ENCODE assay signal across 28 mouse cellular contexts in genomic region chr12:56906476-56906875, GRCm38 (mm10).
DNase-seq lines count a peak whose midpoint lies in the region; ATAC-seq and TF ChIP-seq lines count a peak whose summit lies in the region.
"Had no signal": no experiment of that assay in that cellular context is flagged by ENCODE, and none has a peak within 500 bp of the region (broad histone marks: within the 10 kb centered on the region; RNA-seq: fewer than 3 reads in every experiment).

No protein-coding gene starts in this region.

- no peak for ATAC-seq in kidney, embryonic 15.5 days (replicated peaks; ENCODE audit: low FRiP score)
- ATAC-seq in Patski, result peak; percentile 1
- ATAC-seq: forebrain, embryonic 15.5 days; hindbrain, embryonic 16.5 days had no signal

- H3K27me3 ChIP-seq in kidney, embryonic 15.5 days, result no peaks in the 10 kb centered on the region
- no peaks in the 10 kb centered on the region for H3K27me3 ChIP-seq in Patski
- H3K27me3 ChIP-seq: CH12.LX; forebrain, embryonic 15.5 days; heart, embryonic 12.5 days; heart, embryonic 15.5 days; hindbrain, embryonic 13.5 days had no signal

- no peak overlapping the region for H3K9ac ChIP-seq in kidney, embryonic 15.5 days
- H3K9ac ChIP-seq: forebrain, embryonic 12.5 days; forebrain, embryonic 15.5 days; heart, embryonic 12.5 days; heart, embryonic 15.5 days; hindbrain, embryonic 13.5 days had no signal

- H3K4me1 ChIP-seq in kidney, embryonic 15.5 days, result peaks cover 10% of the 10 kb centered on the region
- H3K4me1 ChIP-seq: forebrain, embryonic 15.5 days; heart, embryonic 12.5 days had no signal

- POLR2A ChIA-PET in Patski (lab: Charles Lee), result no interaction called here

- WGBS in kidney, embryonic 15.5 days, result 53% methylated on average over 5 of the region's 5 CpGs

- no peak for TF ChIP-seq CTCF in Patski (IDR thresholded peaks at IDR 0.05)

- peak; percentile 27 for DNase-seq in kidney, adult 18-20 months
- DNase-seq in Patski (ENCODE audit: low read depth, low spot score), result no peak
- DNase-seq in kidney, adult 9 months, result peak; percentile 89
- peak; percentile 40 for DNase-seq in kidney, postnatal 14 days
- DNase-seq in spleen, postnatal 14 days (ENCODE audit: low spot score in 2 of 2), result no peak
- DNase-seq in embryo, embryonic 11 days, result no peak
- no peak for DNase-seq in thymus, adult 18-20 months
- DNase-seq: adrenal gland, adult 2 months; adrenal gland, postnatal 14 days; B cell, adult 2 months; cerebellum, adult 11 months; cerebellum, adult 2 months; cerebellum, adult 9-11 months; cerebellum, postnatal 36 days; gastrocnemius, postnatal 25 days; heart, adult 18-20 months; heart, postnatal 10 days; heart, postnatal 36 days had no signal

- no peaks in the 10 kb centered on the region for H3K36me3 ChIP-seq in kidney, embryonic 15.5 days
- H3K36me3 ChIP-seq: forebrain, embryonic 12.5 days; forebrain, embryonic 15.5 days; G1E; heart, embryonic 12.5 days; heart, embryonic 15.5 days; hindbrain, embryonic 10.5 days; hindbrain, embryonic 13.5 days had no signal

- no peak overlapping the region for H3K4me2 ChIP-seq in kidney, embryonic 15.5 days
- H3K4me2 ChIP-seq: forebrain, embryonic 12.5 days; forebrain, embryonic 15.5 days; heart, embryonic 12.5 days; heart, embryonic 15.5 days; hindbrain, embryonic 13.5 days had no signal

- CTCF ChIA-PET in Patski (lab: Charles Lee), result no interaction called here

- H3K4me3 ChIP-seq in kidney, embryonic 15.5 days (replicated peaks), result no peak overlapping the region
- H3K4me3 ChIP-seq: forebrain, embryonic 12.5 days; forebrain, embryonic 15.5 days; heart, embryonic 12.5 days; heart, embryonic 15.5 days; hindbrain, embryonic 10.5 days; hindbrain, embryonic 13.5 days had no signal

- in situ Hi-C loops in Patski (cut with MboI; ENCODE audit: low pct_unique_long_range_greater_than_20kb), result loop anchor here (10.0 kb wide), 1 partner anchor 212 kb away; the partner anchor contains the start of gene Pax9

- H3K9me3 ChIP-seq in kidney, embryonic 15.5 days (replicated peaks), result no peaks in the 10 kb centered on the region
- H3K9me3 ChIP-seq: forebrain, embryonic 12.5 days; forebrain, embryonic 15.5 days; G1E; heart, embryonic 12.5 days; heart, embryonic 15.5 days; hindbrain, embryonic 10.5 days; hindbrain, embryonic 13.5 days had no signal

- H3K27ac ChIP-seq in kidney, embryonic 15.5 days, result no peak overlapping the region
- H3K27ac ChIP-seq: forebrain, embryonic 12.5 days; forebrain, embryonic 15.5 days; heart, embryonic 15.5 days; hindbrain, embryonic 10.5 days; hindbrain, embryonic 13.5 days had no signal

Comparison
In these comparisons a context has a peak if more than half of its experiments do, and no peak if none do; other contexts are left out.
1. DNase-seq: peak in kidney, adult 18-20 months (single experiment), kidney, adult 9 months (single experiment) and kidney, postnatal 14 days (single experiment); none in Patski (single experiment), spleen, postnatal 14 days (0 of 2), embryo, embryonic 11 days (single experiment) and thymus, adult 18-20 months (0 of 2).